Mouse (Mus musculus): ENCODE data around the gene Rps15a. TPM values are rescaled to one million over a fixed set of nuclear protein-coding genes. Genes with fewer than 3 reads are reported as not detected.
A peak's percentile ranks its signal among the peaks of the same experiment; 100 is the strongest.

Rps15a gene
- polyA plus RNA-seq, 1 experiment from 2014 or later: 803 TPM

GRCm38 (mm10) chr7:118125736-118126135, 9.7 kb upstream of the Rps15a start:
- Histone ChIP-seq H3K4me2 (no peak overlapping the region), H3K36me3 (peaks cover 50% of the 10 kb centered on the region), H3K4me1 (peaks cover 30% of the 10 kb centered on the region), H3K9ac (no peak overlapping the region), H3K4me3 (replicated peaks) (no peak overlapping the region), H3K27ac (no peak overlapping the region), H3K27me3 (no peaks in the 10 kb centered on the region), H3K9me3 (replicated peaks) (no peaks in the 10 kb centered on the region)
- ATAC-seq (replicated peaks; ENCODE audit: low FRiP score): no peak

- peaks cover 70% of the 10 kb centered on the region for H3K36me3 ChIP-seq
- H3K9ac ChIP-seq: no peak overlapping the region
- no peak overlapping the region for H3K4me3 ChIP-seq (replicated peaks)
- no peak overlapping the region for H3K27ac ChIP-seq
- WGBS: 88% methylated on average over 4 of the region's 4 CpGs
- peaks cover 30% of the 10 kb centered on the region for H3K4me1 ChIP-seq
- no peak overlapping the region for H3K4me2 ChIP-seq
- no peak for ATAC-seq (replicated peaks; ENCODE audit: low FRiP score)
- H3K27me3 ChIP-seq: no peaks in the 10 kb centered on the region
- no peaks in the 10 kb centered on the region for H3K9me3 ChIP-seq (replicated peaks)
These were observed 7.8 kb upstream of the Rps15a start for GRCm38 (mm10) chr7:118123512-118124411.

GRCm38 (mm10) chr7:118122235-118122634, 6.2 kb upstream of the Rps15a start:
- Histone ChIP-seq H3K4me2 (no peak overlapping the region), H3K9me3 (replicated peaks) (no peaks in the 10 kb centered on the region), H3K9ac (no peak overlapping the region), H3K4me3 (replicated peaks) (no peak overlapping the region), H3K27ac (no peak overlapping the region), H3K27me3 (no peaks in the 10 kb centered on the region), H3K36me3 (peaks cover 79% of the 10 kb centered on the region), H3K4me1 (peaks cover 27% of the 10 kb centered on the region)
- 93% methylated on average over 7 of the region's 7 CpGs for WGBS
- no peak for ATAC-seq (replicated peaks; ENCODE audit: low FRiP score)

GRCm38 (mm10) chr7:118120654-118121053, 4.7 kb upstream of the Rps15a start:
- H3K4me1 ChIP-seq: peaks cover 19% of the 10 kb centered on the region
- H3K4me2 ChIP-seq: no peak overlapping the region
- peak overlapping the region; percentile 65; the same call in 1 of the 2 replicates for H3K27ac ChIP-seq
- H3K27me3 ChIP-seq: no peaks in the 10 kb centered on the region
- ATAC-seq (replicated peaks; ENCODE audit: low FRiP score): no peak
- H3K4me3 ChIP-seq (replicated peaks): no peak overlapping the region
- H3K9ac ChIP-seq: no peak overlapping the region
- H3K9me3 ChIP-seq (replicated peaks): no peaks in the 10 kb centered on the region
- 72% methylated on average over 1 of the region's 1 CpGs for WGBS
- H3K36me3 ChIP-seq: peaks cover 63% of the 10 kb centered on the region

- no peak overlapping the region for H3K4me3 ChIP-seq (replicated peaks)
- peaks cover 19% of the 10 kb centered on the region for H3K4me1 ChIP-seq
- peaks cover 62% of the 10 kb centered on the region for H3K36me3 ChIP-seq
- no peaks in the 10 kb centered on the region for H3K9me3 ChIP-seq (replicated peaks)
- no peak overlapping the region for H3K4me2 ChIP-seq
- H3K9ac ChIP-seq: no peak overlapping the region
- peak overlapping the region; percentile 65 for H3K27ac ChIP-seq
- no peak for ATAC-seq (replicated peaks; ENCODE audit: low FRiP score)
- H3K27me3 ChIP-seq: no peaks in the 10 kb centered on the region
- WGBS: 49% methylated on average over 5 of the region's 5 CpGs
These were observed 4.0 kb upstream of the Rps15a start for GRCm38 (mm10) chr7:118119946-118120345.

- Histone ChIP-seq H3K4me1 (peaks cover 26% of the 10 kb centered on the region), H3K27me3 (no peaks in the 10 kb centered on the region), H3K27ac (peak overlapping the region; percentile 65), H3K36me3 (peaks cover 62% of the 10 kb centered on the region), H3K4me2 (no peak overlapping the region), H3K9ac (no peak overlapping the region), H3K9me3 (replicated peaks) (no peaks in the 10 kb centered on the region), H3K4me3 (replicated peaks) (no peak overlapping the region)
- no peak for ATAC-seq (replicated peaks; ENCODE audit: low FRiP score)
- WGBS: 64% methylated on average over 2 of the region's 2 CpGs
These were observed 3.2 kb upstream of the Rps15a start for GRCm38 (mm10) chr7:118119142-118119541.

GRCm38 (mm10) chr7:118118426-118118825, 2.4 kb upstream of the Rps15a start:
- 89% methylated on average over 3 of the region's 3 CpGs for WGBS
- peak overlapping the region; percentile 71 for H3K27ac ChIP-seq
- no peak overlapping the region for H3K4me3 ChIP-seq (replicated peaks)
- H3K4me1 ChIP-seq: peaks cover 33% of the 10 kb centered on the region
- no peaks in the 10 kb centered on the region for H3K9me3 ChIP-seq (replicated peaks)
- H3K36me3 ChIP-seq: peaks cover 64% of the 10 kb centered on the region
- H3K9ac ChIP-seq: no peak overlapping the region
- H3K27me3 ChIP-seq: no peaks in the 10 kb centered on the region
- H3K4me2 ChIP-seq: no peak overlapping the region
- no peak for ATAC-seq (replicated peaks; ENCODE audit: low FRiP score)

- H3K4me3 ChIP-seq (replicated peaks): no peak overlapping the region
- no peak overlapping the region for H3K9ac ChIP-seq
- no peak overlapping the region for H3K4me2 ChIP-seq
- peaks cover 66% of the 10 kb centered on the region for H3K36me3 ChIP-seq
- ATAC-seq (replicated peaks; ENCODE audit: low FRiP score): no peak
- no peaks in the 10 kb centered on the region for H3K27me3 ChIP-seq
- no peaks in the 10 kb centered on the region for H3K9me3 ChIP-seq (replicated peaks)
- peaks cover 41% of the 10 kb centered on the region for H3K4me1 ChIP-seq
- WGBS: 41% methylated on average over 4 of the region's 4 CpGs
- H3K27ac ChIP-seq: peak overlapping the region; percentile 71
These were observed 1.7 kb upstream of the Rps15a start for GRCm38 (mm10) chr7:118117539-118118210.

- Histone ChIP-seq H3K36me3 (peaks cover 66% of the 10 kb centered on the region), H3K27me3 (no peaks in the 10 kb centered on the region), H3K9ac (peak overlapping the region; percentile 67; the same call in 1 of the 2 replicates), H3K9me3 (replicated peaks) (no peaks in the 10 kb centered on the region), H3K4me2 (peak overlapping the region; percentile 70), H3K27ac (peak overlapping the region; percentile 92), H3K4me1 (peaks cover 48% of the 10 kb centered on the region), H3K4me3 (replicated peaks) (peak overlapping the region; percentile 96)
- 11% methylated on average over 8 of the region's 8 CpGs for WGBS
- ATAC-seq (replicated peaks; ENCODE audit: low FRiP score): 0 out of 2 replicates have a peak, but pooled peaks have one; percentile 10
These were observed 975 bp upstream of the Rps15a start for GRCm38 (mm10) chr7:118116787-118117538.

- peaks cover 69% of the 10 kb centered on the region for H3K36me3 ChIP-seq
- under 1% methylated on average over 20 of the region's 20 CpGs for WGBS
- H3K9ac ChIP-seq: peak overlapping the region; percentile 98
- no peaks in the 10 kb centered on the region for H3K27me3 ChIP-seq
- ATAC-seq (replicated peaks; ENCODE audit: low FRiP score): peak; percentile 40; the same call in 1 of the 2 replicates
- peak overlapping the region; percentile 83 for H3K4me2 ChIP-seq
- H3K4me1 ChIP-seq: peaks cover 58% of the 10 kb centered on the region
- no peaks in the 10 kb centered on the region for H3K9me3 ChIP-seq (replicated peaks)
- peak overlapping the region; percentile 96 for H3K4me3 ChIP-seq (replicated peaks)
- H3K27ac ChIP-seq: peak overlapping the region; percentile 95
These were observed 483 bp downstream of the Rps15a start for GRCm38 (mm10) chr7:118115533-118115876.

GRCm38 (mm10) chr7:118113541-118114297, 2.3 kb downstream of the Rps15a start:
- ATAC-seq (replicated peaks; ENCODE audit: low FRiP score): no peak
- H3K27me3 ChIP-seq: no peaks in the 10 kb centered on the region
- peak overlapping the region; percentile 96 for H3K4me3 ChIP-seq (replicated peaks)
- H3K9me3 ChIP-seq (replicated peaks): no peaks in the 10 kb centered on the region
- peak overlapping the region; percentile 98 for H3K9ac ChIP-seq
- WGBS: 57% methylated on average over 5 of the region's 5 CpGs
- no peak overlapping the region for H3K27ac ChIP-seq
- peak overlapping the region; percentile 83 for H3K4me2 ChIP-seq
- H3K36me3 ChIP-seq: peaks cover 69% of the 10 kb centered on the region
- H3K4me1 ChIP-seq: peaks cover 51% of the 10 kb centered on the region
